Mouse (Mus musculus): ENCODE results near the gene Gjc1.

The Gjc1 gene

GRCm38 (mm10) chr11:102770662-102771435 is 48.7 kb downstream of the Gjc1 start:
- DNase-seq = no peak

GRCm38 (mm10) chr11:102769993-102770661 is 49.4 kb downstream of the Gjc1 start:
- DNase-seq = no peak

- no peak for DNase-seq
Measured at GRCm38 (mm10) chr11:102769141-102769540, 50.4 kb downstream of the Gjc1 start.

GRCm38 (mm10) chr11:102767055-102767670 is 52.3 kb downstream of the Gjc1 start:
- no peak for DNase-seq

GRCm38 (mm10) chr11:102765416-102765815 is 54.1 kb downstream of the Gjc1 start:
- DNase-seq = no peak

GRCm38 (mm10) chr11:102763009-102763767 is 56.3 kb downstream of the Gjc1 start:
- DNase-seq = no peak

GRCm38 (mm10) chr11:102762248-102762647 is 57.3 kb downstream of the Gjc1 start:
- no peak for DNase-seq

GRCm38 (mm10) chr11:102761309-102762210 is 57.9 kb downstream of the Gjc1 start, which contains the start of gene Adam11:
TSS of gene Adam11 (plus strand) at chr11:102761439.
- no peak for DNase-seq

- DNase-seq = no peak
Measured at GRCm38 (mm10) chr11:102760805-102761308, 58.6 kb downstream of the Gjc1 start.

GRCm38 (mm10) chr11:102758977-102759376 is 60.5 kb downstream of the Gjc1 start:
- no peak for DNase-seq

- DNase-seq = no peak
Measured at GRCm38 (mm10) chr11:102755391-102755790, 64.1 kb downstream of the Gjc1 start.

GRCm38 (mm10) chr11:102754416-102754815 is 65.1 kb downstream of the Gjc1 start:
- DNase-seq = no peak

GRCm38 (mm10) chr11:102753591-102754324 is 65.7 kb downstream of the Gjc1 start:
- DNase-seq = no peak

GRCm38 (mm10) chr11:102752896-102753590 is 66.5 kb downstream of the Gjc1 start:
- DNase-seq = no peak

GRCm38 (mm10) chr11:102749712-102750111 is 69.8 kb downstream of the Gjc1 start:
- no peak for DNase-seq
